Mouse (Mus musculus) adrenal gland, postnatal 14 days (tissue): ENCODE results near the gene Ear14. TPM values are rescaled to one million over a fixed set of nuclear protein-coding genes. Genes with fewer than 3 reads are reported as not detected.
"Not testable (repeated sequence)": the region's sequence is repeated elsewhere in the genome, so short reads cannot be mapped to it uniquely, and the experiment has no call there.

Experiments
- DNase-seq: peaks from one replicate; pipeline ENCODE4 v3.0.0; 2021; ENCODE audit warnings: mixed read lengths
- long read RNA-seq, 2 experiments: library from polyadenylated mRNA; stranded (forward); transcript quantifications; one replicate each; pipeline ENCODE4 v2.0.0; 2021
- total RNA-seq: library from RNA; stranded (reverse); gene quantifications from 2 replicates; pipeline ENCODE4 v1.2.3, GENCODE M21; 2021

Ear14 gene
- not detected in 2 replicates for total RNA-seq
- long read RNA-seq, experiment 1 = 0 reads
- long read RNA-seq, experiment 2 = 0 reads

DNA sequence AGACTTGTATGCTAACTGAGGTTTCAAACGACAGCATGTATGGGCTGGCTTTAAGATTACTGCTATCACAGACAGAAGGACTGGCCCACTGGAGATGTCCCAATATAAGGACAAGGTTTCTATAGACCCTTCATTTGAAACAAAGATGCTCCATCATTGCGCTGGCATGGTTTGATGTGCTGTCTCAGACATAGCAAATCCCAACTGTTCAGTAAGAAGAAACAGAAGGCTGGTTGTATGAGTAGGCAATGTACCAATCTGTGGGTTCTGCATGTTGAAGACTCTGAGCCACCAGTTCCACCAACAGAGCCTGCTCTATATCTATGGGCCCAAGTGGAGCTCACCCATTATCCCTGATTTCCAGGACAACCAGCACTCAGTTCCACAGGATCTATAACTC lies at the start of gene Ear14:
Gene Ear14 (plus strand): TSS at position 277 of the 400 bp plus-strand sequence.
- no peak for DNase-seq

DNA sequence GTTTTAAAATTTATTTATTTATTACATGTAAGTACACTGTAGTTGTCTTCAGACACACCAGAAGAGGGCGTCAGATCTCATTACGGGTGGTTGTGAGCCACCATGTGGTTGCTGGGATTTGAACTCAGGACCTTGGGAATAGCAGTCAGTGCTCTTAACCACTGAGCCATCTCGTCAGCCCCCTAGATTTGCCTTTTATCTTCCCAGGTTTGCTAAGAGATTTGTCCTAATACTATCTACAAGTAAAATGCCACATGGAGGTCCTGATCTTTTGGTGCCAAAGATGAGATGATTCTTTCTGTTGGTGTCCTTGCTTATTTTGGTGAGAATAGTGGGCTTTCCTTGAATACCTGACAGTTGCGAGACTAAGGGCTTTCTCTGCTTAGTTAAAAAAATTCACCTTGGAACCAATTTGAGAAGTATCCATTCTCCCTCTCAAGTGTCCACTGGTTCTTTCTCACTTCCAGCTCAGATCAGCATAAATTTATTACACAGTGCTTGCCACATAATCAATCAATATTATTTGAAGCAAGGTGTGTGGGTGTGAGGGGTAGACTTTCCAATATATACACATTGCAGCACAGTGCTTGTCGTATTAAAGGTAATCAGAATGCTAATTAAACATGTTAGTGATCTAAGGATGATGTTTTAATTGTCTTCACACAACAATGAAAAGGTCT lies 47.0 kb upstream of the Ear14 start:
- no peak for DNase-seq

DNA sequence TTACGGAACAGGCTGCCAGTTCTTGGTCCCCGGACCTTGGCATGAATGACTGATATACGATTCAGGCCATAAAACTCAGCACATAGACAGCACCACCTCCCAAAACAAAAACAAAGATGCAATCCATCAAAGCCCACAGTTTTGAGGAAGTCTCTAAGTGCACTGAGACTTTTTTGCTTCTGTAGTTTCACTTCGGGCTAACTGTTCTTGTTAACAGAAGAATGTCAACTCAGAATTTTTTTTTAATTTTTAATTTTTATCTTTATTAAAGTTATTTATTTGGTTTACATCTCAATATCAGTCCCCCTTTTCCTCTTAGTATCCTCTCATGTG lies 46.5 kb upstream of the Ear14 start:
- DNase-seq = no peak

DNA sequence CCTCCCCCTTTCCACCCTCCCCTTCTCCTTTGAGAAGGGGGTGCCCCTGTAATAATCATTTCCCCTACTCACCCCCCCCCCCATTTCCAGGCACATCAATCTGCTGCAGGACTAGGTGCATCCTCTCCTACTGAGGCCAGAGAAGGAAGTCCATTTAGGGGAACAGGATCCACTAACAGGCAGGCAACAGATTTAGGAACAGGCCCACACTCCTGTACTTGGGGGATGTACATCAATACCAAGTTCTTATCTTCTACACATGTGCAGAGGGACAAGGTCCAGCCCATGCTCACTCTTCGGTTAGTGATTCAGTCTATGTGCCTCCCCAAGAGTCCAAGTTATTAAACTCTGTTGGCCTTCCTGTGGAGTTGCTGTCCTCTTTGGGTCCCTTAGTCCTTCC lies 46.1 kb upstream of the Ear14 start:
- no peak for DNase-seq

DNA sequence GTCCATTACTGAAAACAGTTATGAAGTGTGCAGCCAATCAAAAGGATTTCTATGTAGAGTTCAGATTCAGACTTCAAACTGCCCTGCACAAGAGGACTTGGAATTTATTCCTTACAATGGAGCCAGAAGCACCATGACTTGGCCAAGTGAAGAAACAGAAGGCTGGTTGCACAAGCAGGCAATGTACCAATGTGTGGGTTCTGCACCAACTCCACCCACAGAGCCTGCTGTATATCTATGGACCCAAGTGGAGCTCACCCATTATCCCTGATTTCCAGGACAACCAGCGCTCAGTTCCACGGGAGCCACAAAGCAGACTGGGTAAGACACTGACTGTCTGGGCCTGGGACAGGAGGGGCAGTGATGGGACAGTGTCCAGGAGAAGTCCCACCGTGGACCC lies 41.2 kb upstream of the Ear14 start, which contains the start of gene Rnase2b:
Gene Rnase2b (plus strand): TSS at position 285 of the 400 bp plus-strand sequence.
- peak; percentile 17 for DNase-seq

DNA sequence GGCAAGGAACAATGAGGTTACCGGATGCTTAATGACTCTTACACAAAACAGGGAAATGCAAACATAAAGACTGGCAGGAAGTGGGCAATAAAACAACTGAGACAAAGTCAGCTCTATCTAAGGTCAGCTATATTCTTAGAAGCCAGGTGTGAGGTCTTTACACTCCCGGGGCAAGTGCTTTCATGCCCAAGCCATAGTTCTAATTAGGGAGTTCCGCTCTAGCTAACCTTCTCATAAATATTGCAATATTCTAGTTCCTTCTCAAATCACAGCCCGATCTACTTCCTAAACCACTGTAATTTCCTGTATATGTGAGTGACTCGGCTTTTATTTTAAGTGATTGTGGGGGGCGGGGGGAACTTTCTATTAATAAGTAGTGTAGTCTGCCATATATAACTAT lies 39.9 kb upstream of the Ear14 start:
- DNase-seq = not testable (repeated sequence)

DNA sequence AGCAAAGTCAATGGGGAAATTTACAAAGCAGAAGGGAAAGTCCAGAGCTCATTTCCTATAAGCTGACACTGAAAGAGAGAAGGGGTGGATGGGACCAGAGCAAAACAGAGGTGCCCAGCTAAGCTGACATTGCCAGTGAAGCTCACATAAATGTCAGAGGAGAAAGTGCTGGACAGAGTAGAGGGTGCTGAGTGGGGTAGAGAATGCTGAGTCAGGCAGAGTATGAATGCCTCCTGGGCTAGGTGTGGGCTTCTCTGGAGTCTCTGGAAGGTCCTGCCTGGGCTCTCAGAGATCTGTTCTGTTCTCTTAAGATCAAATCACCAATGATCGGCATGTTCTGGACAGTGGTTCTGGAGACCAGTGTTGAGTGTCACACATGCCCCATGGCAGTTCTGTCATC lies 37.8 kb upstream of the Ear14 start:
- DNase-seq = no peak

DNA sequence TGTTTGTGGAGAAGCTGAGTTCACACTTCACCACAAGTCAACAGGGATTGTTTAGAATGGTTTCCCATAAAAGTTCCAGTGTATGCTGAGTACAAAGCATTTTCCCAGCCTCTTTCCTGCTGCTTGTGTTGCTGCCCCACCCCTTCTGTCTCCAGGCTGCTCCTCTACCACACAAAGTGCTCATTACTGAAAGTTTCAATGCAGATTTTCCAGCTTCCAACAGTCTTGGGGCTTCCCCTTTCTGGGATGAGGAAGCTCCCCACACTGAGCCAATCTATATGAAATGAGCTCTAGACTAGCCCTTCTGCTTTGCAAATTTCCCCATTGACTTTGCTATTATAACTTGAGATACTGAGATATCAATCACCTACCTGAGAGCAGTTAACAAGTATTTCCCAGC lies 37.1 kb upstream of the Ear14 start:
- DNase-seq = no peak

DNA sequence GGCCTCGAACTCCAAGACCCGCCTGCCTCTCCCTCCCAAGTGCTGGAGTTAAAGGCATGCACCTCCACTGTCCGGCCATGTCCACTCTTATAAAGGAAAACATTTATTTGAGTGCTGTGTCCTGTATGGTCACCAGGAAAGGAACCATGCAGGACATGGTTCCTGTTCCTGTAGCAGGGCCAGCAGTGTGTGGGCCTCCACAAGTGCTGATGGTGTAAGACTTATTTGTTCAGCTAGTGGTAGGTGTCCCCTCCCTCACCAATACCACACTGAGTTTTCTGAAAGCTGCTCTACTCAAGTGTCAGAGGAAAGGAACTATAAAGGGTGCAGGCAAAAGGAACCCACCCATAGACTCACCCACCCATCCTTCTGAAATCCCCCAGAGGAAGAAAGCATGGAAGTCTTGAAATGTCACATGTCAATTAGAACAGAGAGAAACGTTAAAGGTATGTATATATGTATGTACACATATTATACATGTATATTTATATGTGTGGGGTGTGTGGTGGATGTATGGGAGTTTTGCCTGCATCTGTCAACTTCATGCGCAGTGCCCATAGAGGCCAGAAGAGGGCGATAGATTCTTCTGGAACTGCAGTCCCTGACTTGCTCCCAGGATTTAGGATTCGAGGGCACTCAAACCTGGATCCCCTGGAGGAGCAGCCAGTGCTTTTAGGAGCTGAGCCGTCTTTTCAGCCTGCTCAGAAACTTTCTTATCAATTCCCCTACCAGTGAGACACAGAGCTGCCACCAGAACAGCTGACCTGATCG lies 30.9 kb upstream of the Ear14 start:
- peak; percentile 43 for DNase-seq

DNA sequence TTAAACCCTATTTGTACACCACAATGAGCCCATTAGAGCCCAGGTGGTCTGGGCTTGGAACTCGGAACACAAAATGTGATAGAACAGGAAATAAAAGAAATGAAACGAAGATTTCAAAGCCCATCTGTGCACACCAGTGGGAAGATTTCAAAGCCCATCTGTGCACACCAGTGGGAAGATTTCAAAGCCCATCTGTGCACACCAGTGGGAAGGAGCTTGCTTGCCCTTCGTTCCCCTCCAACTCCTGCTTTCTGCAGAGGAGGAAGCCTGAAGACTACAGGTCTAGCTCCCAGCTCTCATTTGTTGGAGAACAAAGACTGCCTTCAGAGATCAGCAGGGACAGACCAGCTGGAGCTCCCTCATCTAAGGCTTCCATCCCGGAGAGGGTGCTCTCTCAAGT lies 30.2 kb upstream of the Ear14 start:
- not testable (repeated sequence) for DNase-seq

DNA sequence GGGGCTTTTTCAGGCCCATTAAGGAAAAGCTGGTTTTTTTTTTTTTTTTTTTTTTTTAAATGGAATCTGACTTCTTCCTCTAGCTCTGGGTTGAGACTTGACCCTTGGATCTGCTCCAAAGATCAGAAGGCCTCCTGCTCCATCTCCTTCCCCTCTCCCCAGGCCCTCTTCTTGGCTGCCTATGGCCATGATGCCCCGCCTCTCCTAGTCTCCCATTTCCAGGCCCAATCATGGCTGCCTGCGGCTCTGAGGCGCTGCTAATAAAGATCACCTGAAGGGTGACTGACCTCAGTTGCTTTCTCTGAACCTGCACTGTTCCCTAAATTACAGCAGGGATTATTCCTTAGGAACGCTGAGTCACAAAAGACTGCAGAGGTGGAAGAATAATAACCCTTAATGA lies 29.3 kb upstream of the Ear14 start:
- DNase-seq = no peak

DNA sequence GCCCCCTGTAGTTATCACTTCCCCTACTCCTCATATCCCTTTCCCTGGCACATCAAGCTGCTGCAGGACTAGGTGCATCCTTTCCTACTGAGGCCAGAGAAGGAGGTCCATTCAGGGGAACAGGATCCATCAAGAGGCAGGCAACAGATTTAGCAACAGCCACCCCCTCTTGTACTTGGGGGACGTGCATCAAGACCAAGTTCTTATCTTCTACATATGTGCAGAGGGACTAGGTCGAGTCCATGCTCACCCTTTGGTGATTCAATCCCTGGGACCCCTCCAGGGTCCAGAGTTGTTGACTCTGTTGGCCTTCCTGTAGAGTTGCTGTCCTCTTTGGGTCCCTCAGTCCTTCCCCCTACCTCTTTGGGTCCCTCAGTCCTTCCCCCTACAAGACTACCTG lies 22.1 kb upstream of the Ear14 start:
- not testable (repeated sequence) for DNase-seq

DNA sequence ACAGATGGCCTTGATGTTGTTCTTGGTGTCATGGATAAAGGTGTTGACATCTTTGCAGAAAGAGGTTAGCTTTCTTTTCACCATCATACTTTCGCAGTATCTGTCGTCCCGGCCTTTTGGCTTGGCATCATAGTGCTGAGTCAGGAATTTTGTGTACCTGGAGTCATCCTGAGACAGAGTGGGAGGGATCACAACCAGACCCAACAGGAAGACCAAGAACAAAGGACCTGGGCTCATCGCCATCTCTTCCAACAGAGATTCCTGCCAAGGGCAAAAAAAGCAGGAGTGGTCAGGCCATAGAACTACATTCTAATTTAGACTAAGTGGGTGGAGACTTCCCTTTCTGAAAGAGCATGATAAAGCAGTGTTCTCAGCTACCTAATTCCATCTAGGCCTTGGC lies 7.5 kb upstream of the Ear14 start:
- peak; percentile 11 for DNase-seq

DNA sequence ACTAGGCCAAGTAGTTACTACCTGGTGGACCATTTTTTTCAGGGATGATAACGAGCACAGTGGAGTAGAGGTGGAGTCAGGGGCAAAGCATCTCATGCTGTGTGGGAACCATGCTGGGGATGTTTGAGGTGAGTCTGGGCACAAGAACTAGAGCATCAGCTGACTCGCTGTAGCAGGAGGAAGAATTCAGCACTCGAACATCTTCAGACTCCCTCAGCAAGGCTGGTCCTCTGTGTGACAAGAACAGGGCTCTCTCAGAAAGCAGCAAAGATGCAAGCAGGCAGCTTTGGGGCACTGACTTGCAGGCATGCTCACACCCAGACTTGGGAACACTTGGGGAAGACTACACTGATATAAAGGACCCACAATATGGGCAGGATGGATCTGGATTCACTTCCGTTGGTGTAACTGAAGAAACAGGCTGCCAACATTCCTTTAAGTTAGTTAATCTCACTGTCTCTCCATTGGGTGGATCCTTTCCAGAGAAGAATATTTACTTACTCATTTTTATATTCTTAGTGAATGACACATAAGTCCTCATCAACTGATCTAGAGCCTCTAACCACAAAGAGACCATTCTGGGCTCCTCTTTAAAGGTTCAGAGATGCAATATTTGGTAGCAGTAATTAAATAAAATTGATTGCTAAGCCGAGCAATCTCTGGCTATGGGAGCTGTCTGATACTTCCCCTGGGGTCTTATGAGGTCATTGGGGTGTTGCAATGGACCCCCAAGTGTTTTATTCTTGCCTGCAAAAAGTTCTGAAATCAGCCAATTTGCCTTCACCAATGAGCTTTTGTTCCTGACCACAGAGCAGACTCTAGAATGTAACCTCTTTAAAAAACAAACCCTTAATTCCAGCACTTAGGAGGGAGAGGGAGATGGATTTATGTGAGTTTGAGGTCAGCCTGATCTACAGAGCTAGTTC lies 3.8 kb upstream of the Ear14 start, which contains the start of gene Ang2:
Gene Ang2 (minus strand): TSS at position 51 of the 926 bp plus-strand sequence.
- no peak for DNase-seq

DNA sequence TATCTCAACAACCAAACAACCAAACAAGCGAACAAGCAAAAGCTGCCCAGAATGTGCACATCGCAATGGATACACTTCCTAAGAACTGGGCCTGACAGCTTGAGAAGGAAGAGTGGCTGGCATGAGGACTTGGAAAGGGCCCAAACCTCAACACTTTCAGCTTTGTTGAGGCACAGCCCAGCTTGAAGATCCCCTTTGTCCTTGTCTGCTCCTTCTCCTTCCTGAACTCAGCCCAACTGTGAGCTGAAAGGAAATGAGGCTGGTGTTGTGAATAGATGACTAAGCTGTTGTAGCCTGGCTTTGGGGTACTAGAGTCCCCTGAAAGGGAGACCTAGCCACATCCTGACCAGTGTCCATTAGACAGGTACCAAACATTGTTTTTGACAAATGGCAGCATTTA lies 3.1 kb upstream of the Ear14 start:
- no peak for DNase-seq

DNA sequence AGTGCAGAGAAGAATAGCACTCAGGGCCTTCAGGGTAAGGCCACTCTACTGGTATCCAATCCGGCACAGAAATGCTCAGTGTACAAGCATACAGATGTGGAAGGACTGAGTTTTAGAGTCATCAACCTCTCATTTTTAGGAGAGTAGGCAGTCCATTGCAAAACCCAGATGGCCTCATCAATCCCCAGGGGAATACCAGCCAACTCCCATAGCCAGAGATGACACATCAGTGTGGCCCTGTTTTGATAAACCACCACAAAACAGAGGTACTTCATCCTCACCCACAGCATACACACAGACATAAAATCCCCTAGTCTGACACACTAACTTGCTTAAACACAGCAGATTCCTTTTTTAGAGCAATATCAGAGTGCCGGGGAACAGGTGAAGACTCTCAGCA lies 2.7 kb upstream of the Ear14 start:
- DNase-seq = no peak

DNA sequence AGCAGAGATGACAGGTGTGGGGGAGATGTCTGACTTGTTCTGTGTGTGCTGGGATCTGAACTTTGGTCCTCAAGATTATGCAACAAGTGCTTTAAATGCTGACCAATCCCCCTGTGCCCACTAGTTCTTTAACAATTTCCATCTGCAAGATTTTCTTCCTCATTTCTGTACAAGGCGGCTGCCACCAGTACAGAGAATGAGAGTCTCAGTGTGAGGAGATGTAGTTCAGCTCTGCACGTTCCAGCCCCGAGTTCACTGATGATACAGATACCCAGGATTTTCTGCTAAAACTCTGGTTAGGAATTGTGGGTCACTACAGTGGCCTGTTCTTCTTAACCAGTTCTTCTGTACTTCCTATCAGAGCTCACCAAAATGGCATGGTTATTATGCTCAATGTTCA lies 16.9 kb downstream of the Ear14 start:
- not testable (repeated sequence) for DNase-seq

DNA sequence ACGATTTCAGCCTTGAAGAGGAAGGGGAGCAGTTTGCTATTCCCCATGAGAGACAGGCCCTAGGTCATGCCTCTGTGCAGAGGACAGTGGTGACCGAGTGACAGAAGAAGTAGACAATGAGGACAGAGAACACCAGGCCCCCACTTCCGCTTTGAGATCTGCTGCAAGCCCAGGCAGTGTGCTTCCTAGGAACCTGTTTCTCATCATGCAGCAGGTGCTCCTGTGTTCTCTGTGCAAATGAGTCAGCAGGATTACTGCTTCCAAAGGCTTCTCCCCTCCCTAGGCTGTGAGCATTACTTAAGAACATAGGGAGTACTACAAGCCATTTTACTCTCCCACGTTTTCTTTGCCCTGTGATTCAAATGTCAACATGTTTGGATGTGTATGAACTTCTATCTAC lies 26.5 kb downstream of the Ear14 start:
- DNase-seq = not testable (repeated sequence)

DNA sequence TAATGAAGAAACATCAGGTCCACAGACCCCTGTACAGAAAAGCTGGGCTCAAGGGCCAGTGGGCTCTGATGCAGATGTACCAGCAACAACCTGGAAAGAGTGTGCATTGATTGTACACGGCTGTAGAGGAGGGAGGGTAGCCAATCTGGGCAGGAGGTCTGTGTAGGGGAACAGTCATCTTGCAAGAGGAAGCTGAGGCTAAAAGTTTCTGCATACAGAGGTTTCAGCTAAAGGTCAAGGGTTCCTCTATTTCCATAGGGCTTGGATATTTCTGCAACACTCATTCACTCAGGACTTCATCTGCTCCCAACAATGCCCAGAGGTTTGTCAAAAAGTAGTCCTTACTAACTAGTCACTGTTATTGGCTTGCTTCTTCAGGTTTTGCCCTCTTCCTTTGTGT lies 34.3 kb downstream of the Ear14 start:
- DNase-seq = not testable (repeated sequence)

DNA sequence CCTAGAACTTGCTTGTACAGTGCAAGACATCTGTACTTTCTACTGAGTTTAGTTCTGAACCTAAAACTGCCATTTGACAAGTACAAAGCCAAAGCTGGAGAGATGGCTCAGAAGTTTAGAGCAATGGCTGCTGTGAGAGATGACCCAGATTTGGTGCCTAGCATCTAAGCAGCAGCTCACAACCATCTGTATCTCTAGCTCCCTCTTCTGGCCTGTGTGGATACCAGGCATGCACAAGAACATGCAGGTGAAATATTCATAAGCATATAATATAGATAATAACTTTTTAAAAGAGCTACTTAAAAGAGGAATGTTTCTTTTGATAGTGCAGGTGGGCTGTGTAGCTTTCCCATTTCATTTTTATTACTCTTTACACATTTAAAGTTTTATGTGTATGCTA lies 37.7 kb downstream of the Ear14 start:
- peak; percentile 53 for DNase-seq

DNA sequence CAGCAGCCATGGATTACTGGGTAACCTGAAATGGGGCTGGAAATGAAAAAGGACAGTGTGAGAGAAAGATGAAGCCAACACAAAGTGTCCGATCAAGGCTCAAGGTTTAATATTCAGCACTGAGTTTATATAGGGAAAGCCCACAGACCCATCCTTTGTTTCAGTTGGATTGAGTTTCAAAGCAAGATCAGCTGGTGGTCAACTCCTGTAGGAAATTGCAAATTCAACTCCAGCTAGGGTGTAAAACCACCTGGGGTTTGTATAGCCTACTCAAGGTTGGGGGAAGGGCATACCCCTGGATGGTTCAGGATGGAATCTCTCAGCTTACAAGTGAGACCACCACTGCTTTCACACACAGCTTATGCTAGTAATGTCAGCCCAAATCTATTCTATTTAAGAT lies 44.5 kb downstream of the Ear14 start:
- DNase-seq = no peak

DNA sequence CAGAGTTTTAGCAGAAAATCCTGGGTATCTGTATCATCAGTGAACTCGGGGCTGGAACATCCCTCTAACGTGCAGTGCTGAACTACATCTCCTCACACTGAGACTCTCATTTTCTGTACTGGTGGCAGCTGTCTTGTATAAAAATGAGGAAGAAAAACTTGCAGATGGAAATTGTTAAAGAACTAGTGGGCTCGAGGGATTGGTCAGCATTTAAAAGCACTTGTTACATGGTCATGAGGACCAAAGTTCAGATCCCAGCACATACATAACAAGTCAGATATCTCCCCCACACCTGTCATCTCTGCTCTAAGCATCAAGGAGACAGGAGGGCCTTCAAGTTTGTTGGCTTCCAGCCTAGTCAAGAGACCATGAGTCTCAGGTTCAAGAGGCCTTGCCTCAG lies 47.2 kb downstream of the Ear14 start:
- DNase-seq = no peak

DNA sequence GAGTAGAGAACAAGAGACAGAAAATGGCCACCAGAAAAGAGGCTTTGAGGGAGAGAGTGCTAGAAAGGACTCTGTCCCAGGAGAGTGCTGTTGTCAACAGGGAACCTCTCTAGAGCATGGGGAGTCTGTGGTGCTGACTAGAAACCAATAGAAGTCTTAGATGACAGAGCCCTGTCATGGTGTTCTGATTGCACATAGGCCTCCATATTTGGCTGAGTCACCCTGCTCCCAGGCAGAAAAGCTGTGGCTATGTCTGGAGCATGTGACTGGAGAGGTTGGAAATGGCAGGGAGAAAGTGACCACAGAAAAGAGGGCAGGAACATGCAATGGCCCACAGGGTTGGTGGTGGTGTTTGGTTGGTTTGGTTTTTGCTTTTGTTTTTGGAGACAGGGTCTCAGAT lies 49.0 kb downstream of the Ear14 start:
- DNase-seq = not testable (repeated sequence)
